ENCODE assay signal across 8 mouse cellular contexts in the genomic region with DNA sequence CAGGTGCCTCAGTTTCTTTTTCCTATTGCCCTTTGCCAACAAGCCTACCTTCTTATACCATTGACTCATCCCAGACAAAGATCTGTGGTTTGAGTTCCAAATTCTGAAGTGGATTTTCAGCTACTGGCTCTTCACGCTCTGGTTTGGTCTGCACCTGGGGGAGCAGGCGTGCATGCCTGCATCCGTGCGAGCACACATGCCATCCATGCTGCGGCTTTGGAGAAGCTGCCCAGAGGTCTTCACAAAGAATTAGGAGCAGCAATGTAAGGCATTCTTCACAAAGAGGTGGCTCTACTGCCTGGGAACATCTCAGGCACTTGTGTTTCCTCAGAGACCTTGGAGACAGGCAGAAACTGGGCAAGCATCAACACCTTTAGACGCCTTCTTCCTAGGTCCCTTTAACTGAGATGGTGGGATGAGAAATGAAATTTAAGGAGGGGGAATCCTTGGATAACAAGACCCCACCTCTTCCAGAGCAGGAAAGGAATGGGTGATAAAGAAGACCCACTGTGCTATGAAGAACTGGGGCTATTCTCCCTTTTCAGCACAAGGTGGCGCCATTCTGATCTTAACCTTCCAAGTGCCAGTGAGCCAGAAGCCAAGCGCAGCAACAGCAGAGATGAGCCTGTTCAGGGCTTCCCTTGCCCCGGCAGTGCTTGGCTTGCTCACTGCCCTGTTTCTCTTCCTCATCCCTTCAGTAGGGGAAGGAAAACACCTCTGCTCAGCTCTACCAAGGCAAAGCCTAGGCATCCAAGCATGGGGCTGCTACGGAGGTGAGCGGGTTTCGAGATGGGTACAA.
DNase-seq lines count a peak whose midpoint lies in the region; ATAC-seq and TF ChIP-seq lines count a peak whose summit lies in the region.

No protein-coding gene starts in this region.

- no peak overlapping the region for H3ac ChIP-seq in myocyte (ENCODE audit: control insufficient read depth, insufficient read length)

- DNase-seq in A20 (ENCODE audit: low read depth, low spot score) (peak; percentile 70), G1E (ENCODE audit: low spot score) (no peak)
- peak; percentile 70 for DNase-seq in cerebellum, adult 8-10 months
- peak; percentile 78 for DNase-seq in gastrocnemius, adult 18-20 months (ENCODE audit: low spot score)
- peak; percentile 65 for DNase-seq in limb, embryonic 10.5 days (ENCODE audit: low spot score)
- DNase-seq in thymus, postnatal 10 days (ENCODE audit: low spot score in 2 of 2), result peak; percentile 13 to 53

- H3K36me3 ChIP-seq in G1E (replicated peaks), result peaks cover 22% of the 10 kb centered on the region
- peaks cover 6% of the 10 kb centered on the region for H3K36me3 ChIP-seq in hindbrain, embryonic 16.5 days (ENCODE audit: control insufficient read depth, insufficient read depth, low read length)
- peaks cover 20% of the 10 kb centered on the region for H3K36me3 ChIP-seq in limb, embryonic 10.5 days
- no peaks in the 10 kb centered on the region for H3K36me3 ChIP-seq in myocyte (ENCODE audit: control insufficient read depth, insufficient read depth)

- H3K9ac ChIP-seq in hindbrain, embryonic 16.5 days (ENCODE audit: low read depth, low read length), result no peak overlapping the region

- TF ChIP-seq CTCF in G1E (IDR thresholded peaks at IDR 0.05; ENCODE audit: low read depth, low read length), result peak; percentile 66

- no peaks in the 10 kb centered on the region for H3K9me3 ChIP-seq in G1E (replicated peaks)
- no peaks in the 10 kb centered on the region for H3K9me3 ChIP-seq in hindbrain, embryonic 16.5 days (ENCODE audit: control insufficient read depth, low read length)
- H3K9me3 ChIP-seq in limb, embryonic 10.5 days (replicated peaks), result no peaks in the 10 kb centered on the region

- no peak for TF ChIP-seq POLR2A in myocyte (IDR thresholded peaks at IDR 0.05; ENCODE audit: insufficient read length, low read depth)

- WGBS in hindbrain, embryonic 16.5 days, result 63% methylated on average over 12 of the region's 12 CpGs
- WGBS in limb, embryonic 10.5 days, result 64% methylated on average over 12 of the region's 12 CpGs

- H3K4me2 ChIP-seq in hindbrain, embryonic 16.5 days (ENCODE audit: low read length), result no peak overlapping the region
- no peak overlapping the region for H3K4me2 ChIP-seq in myocyte (ENCODE audit: low read depth)

- no peak overlapping the region for H3K4me3 ChIP-seq in G1E (ENCODE audit: low read depth, low read length)
- no peak overlapping the region for H3K4me3 ChIP-seq in hindbrain, embryonic 16.5 days (ENCODE audit: low read length)
- no peak overlapping the region for H3K4me3 ChIP-seq in limb, embryonic 10.5 days
- no peak overlapping the region for H3K4me3 ChIP-seq in myocyte

- H3K79me2 ChIP-seq in myocyte (ENCODE audit: control insufficient read depth, insufficient read depth), result no peaks in the 10 kb centered on the region

- no peak for ATAC-seq in G1E (ENCODE audit: extremely low read depth, insufficient number of reproducible peaks, low FRiP score, poor library complexity, severe bottlenecking)
- ATAC-seq in hindbrain, embryonic 16.5 days, result 0 out of 2 replicates have a peak, but pooled peaks have one; percentile 9

- peaks cover 15% of the 10 kb centered on the region for H3K27me3 ChIP-seq in G1E (ENCODE audit: insufficient read depth, low read length)
- H3K27me3 ChIP-seq in hindbrain, embryonic 16.5 days (replicated peaks; ENCODE audit: control insufficient read depth, insufficient read depth, low read length), result no peaks in the 10 kb centered on the region
- H3K27me3 ChIP-seq in limb, embryonic 10.5 days (ENCODE audit: low read depth, poor library complexity, severe bottlenecking), result no peaks in the 10 kb centered on the region
- no peaks in the 10 kb centered on the region for H3K27me3 ChIP-seq in myocyte (ENCODE audit: control insufficient read depth, insufficient read depth, insufficient read length)

- no peak overlapping the region for H3K27ac ChIP-seq in hindbrain, embryonic 16.5 days (ENCODE audit: low read depth, low read length)
- no peak overlapping the region; the same call in 1 of the 2 replicates for H3K27ac ChIP-seq in limb, embryonic 10.5 days

- H3K4me1 ChIP-seq in G1E (ENCODE audit: insufficient read depth, low read depth, low read length), result peaks cover 14% of the 10 kb centered on the region
- H3K4me1 ChIP-seq in hindbrain, embryonic 16.5 days (ENCODE audit: control insufficient read depth, insufficient read depth, low read depth, low read length), result peaks cover 8% of the 10 kb centered on the region; the same call in 1 of the 2 replicates
- peaks cover 39% of the 10 kb centered on the region for H3K4me1 ChIP-seq in limb, embryonic 10.5 days

TF ChIP-seq in myocyte, 11 proteins besides CTCF, POLR2A, EP300 and RAD21:
- TF ChIP-seq POLR2AphosphoS2 (IDR thresholded peaks at IDR 0.05; ENCODE audit: insufficient read length, low read depth) (peak; percentile 44), SRF (IDR thresholded peaks at IDR 0.05; ENCODE audit: control insufficient read depth, insufficient read length, low read depth) (no peak), REST (IDR thresholded peaks at IDR 0.05; ENCODE audit: insufficient read depth, insufficient read length) (no peak), TCF12 (IDR thresholded peaks at IDR 0.05; ENCODE audit: insufficient read depth, poor library complexity, severe bottlenecking) (no peak)
